Mouse (Mus musculus): ENCODE results near the gene Eef1akmt1.

GRCm38 (mm10) chr14:57517001-57517400, 54.4 kb downstream of the Eef1akmt1 start:
- TF ChIP-seq CTCF (IDR thresholded peaks at IDR 0.05; ENCODE audit: borderline replicate concordance, extremely low read depth, insufficient read depth, insufficient read length) (no peak), POLR2A (IDR thresholded peaks at IDR 0.05; ENCODE audit: borderline replicate concordance, extremely low read depth, insufficient read depth, insufficient read length, poor library complexity, severe bottlenecking) (no peak)

Data from brain, embryonic 14.5 days (tissue).